Mouse (Mus musculus): ENCODE data around the gene Dmrt3. TPM values are rescaled to one million over a fixed set of nuclear protein-coding genes. Genes with fewer than 3 reads are reported as not detected.

Gene Dmrt3
- total RNA-seq (2021): not detected

DNA sequence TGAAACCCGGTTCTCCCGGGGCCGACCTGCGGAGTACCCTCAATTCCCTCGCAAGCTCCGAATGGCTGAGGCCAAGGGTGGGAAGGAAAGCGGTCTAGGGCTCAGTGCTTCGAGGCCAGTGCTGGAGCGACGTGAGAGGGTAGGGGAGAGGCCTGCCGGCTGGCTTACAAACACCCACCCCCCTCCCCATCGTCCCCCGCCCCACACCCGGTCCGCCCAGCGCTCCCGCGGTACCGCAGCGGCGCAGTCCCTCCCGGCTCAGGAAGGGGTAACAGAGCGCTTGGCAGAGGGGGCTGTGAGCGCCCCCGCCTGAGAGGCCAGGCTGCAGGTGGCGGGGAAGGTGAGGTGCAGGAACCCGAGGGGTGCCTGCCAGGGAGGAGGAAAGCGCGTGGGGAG lies at the start of gene Dmrt3:
TSS of gene Dmrt3 (plus strand) at position 287 of the 396 bp plus-strand sequence.
- peak; percentile 9 for DNase-seq

DNA sequence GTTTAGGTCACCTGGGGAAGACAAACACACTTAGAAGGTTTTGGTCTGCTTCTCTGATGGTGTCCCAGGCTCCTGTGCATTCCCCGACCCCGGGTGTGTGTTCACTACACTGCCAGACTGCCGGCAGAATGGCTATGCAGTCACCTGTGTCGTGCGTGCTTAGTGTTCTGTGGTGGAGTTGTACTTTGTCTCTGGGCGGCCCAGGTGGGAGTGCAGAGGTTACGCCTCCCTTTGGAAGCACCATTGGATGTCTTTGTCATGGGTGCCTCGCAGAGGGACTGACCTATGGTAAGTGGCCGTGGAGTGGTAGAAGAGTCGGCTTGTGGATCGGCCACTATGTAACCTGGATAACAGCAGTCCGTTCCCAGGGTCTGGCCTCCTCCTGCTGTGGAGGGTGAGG lies 45.7 kb upstream of the Dmrt3 start:
- DNase-seq: no peak

DNA sequence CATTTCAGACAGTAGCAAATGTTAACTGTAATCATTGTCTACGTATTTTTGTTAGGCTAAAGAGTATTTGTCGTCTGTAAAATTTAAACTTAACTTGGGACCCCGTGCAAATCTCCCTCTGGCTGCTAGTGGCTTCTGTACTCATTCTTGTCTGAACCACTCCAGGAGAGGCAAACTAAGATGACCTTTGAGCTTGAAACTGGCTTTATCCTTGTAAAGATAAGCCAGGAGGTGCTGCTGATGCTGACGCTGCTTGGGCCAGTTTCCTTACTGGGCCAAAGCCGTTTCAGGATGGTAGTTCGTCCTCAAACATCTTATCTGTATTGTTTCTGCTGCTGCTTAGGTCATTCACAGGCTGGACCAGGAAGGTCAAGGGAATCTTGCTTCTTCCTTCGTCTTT lies 40.3 kb upstream of the Dmrt3 start:
- no peak for DNase-seq

DNA sequence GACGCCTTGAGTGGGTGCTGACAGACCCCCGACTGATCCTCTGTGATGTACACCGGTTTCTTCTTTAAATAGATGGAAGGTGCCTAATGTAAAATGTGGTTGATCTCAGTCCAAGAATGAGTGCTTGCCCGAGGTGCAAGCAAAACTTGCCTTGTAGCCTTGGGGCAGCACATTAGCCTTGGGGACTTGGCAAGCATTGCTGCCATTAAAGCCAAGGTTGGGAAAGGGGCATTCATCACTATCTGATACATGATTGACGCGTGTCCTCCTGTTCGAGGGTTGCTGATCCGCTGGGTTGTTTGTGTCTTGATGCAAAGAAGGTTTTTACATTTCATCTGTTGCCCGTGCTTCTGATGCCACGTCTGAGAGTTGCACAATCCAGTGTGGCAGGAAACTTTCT lies 35.7 kb upstream of the Dmrt3 start:
- DNase-seq: no peak

DNA sequence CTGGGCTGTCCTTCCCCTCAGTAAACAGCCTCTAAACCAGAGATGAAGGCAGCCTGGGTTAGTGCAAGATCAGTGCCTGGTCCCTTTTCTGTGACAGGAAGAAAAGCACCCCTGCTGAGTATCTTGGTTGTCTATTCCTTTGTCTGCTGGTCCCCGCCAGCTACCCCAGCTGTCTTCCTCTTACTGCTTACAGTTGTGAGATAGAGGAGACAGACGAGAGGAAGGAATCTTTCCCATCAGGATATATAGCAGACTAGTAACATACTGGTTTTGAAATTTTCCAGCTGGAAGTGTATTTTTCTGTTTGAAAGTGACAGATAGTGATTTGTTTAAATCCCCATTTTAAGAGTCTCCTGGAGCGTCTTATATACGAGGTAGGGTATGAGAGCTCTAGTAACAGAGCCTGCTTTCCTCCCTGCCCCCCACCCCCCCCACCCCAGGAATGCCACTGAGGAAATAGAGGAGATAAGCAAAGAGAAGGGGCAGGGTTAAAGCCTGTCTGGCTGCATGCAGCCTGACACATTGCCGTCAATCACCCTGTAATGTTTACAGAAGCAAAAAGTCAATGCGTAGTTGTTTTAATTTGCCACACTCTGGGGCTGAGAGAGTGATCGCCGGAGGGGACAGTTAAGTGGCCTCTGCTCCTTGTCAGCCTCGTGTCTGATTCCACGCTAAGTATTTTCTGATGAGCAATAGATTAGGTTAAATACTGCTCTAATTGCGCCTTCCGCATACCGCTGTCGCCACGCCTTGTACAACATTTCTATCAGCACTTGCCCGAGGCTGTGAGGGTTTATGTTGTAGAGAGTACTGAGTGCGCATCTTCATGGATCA lies 34.9 kb upstream of the Dmrt3 start:
- DNase-seq: no peak

DNA sequence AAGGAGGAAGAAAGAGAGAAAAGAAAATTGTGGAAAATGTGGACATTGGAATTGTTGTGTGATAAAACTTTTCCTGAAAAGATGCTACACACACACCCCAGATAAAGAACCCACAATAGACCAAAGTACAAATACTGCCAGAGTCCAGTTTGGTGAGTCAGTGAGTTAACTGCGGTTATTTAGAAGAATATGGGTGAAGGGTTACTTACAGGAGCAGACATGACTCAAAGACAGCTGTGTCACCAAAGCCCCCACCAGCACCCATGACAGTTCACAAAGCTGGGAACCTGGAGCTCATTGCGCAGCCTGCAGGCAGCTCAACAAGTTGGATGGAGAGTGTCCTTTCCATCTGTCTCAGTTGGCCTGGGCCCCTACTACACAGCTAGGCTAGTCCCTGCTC lies 31.7 kb upstream of the Dmrt3 start:
- DNase-seq: no peak

DNA sequence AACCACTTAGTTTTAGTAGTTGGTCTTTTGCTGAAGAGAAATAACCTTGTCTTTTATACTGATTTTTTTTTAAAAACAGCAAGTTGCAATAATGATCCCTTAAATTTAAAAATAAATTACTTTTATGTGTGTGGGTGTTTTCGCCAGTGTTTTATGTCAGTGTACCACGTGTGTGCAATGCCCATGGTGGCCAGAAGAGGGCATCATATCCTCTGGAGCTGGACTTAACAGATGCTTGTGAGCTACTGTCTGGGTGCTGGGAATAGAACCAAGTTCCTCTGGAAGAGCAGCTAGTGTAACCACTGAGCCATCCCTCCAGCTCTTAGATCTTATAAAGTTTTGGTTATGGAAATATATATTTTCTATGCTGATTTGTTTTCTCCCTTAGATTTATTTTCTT lies 30.7 kb upstream of the Dmrt3 start:
- no peak for DNase-seq

DNA sequence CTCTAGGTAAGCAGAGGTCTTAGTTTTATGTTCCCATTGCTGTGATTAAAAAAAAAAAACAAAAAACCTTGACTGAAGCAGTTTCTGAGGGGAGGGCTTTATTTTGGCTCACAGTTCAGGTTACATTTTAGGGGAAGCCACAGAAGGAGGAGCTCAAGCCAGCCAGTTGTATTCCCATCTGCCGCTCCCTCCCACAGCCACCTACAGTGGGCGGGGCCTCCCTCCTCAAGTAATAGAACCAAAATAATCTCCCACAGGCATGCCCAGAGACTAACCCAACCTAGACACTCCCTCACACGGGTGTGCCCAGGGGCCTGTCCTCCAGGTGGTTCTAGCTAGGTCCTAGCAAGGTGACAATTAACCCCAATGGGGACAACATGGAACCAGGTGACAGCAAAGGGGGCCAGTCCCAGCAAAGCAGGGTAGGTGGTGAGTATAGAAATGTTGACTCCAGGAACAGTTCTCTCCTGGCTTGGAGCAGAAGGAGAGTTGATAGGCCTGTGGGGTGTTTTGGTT lies 12.3 kb upstream of the Dmrt3 start:
- no peak for DNase-seq

DNA sequence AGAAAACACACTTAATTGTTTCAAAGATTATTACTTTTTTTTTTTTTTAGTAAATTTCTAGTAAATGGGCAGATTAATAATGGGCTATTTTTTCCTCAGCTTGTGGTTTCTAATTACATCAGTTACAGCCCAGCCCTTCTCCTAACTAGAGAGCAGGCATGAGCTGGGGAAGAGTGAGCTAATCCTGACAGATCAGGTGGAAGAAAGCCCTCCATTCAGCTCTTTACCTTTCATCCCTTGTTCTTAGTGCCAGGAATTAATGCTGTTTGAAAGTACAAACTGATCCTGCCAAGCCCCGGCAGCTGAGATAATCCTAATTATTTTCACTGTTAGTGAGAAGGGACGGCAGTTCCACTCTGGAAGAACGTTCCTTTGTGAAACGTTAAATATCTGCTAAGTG lies 11.5 kb upstream of the Dmrt3 start:
- no peak for DNase-seq

DNA sequence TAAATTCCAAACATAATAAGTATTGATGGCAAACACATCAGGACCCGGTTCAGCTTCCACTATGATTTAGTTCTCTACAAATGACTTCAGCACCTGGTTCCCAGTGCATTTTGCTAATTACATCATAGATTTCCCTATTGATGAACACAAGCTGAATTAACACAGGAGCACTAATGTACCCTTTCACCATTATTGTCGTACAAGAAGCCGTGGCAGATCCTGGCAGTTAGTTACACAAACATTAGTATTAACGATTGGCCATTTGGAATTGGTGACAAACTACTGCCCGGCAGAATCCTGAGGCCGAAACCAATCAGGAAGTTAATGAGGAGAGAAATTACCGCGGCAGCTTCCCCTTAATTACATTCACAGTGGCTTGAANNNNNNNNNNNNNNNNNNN lies 8.1 kb upstream of the Dmrt3 start:
- no peak for DNase-seq

DNA sequence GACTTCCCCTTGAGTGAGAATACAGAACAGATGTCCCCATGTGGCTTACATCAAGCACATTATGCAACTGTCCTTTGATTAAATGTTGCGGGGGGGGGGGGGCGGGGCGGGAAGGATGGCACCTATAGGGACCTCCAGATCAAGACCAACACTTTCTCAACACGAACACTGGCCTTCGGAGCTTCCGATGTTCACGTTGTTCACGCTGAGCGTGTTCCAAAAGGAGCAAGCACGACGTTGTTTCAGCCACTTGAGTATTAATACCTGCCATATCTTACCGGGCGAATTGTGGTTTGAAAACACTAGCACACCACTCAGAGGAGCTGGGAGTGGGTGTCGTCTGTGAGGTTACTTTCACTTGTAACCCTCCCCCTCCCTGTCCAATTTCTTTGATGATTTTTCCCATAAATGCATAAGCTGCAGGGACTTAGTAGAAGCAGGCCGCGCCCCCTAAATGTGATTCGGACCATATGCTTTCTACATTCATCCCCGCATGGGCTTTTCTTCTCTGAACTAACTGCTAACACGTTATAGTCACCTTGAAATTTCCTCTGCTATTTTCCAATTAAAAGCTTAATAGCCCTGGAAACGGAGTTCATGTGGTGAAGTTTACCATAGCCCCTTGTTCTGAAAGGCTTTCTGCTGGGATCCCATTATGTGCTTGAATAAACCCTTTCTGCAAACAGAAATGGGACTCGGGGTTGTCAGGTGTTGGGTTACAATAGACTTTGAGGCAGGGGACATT lies 2.5 kb upstream of the Dmrt3 start:
- DNase-seq: no peak

DNA sequence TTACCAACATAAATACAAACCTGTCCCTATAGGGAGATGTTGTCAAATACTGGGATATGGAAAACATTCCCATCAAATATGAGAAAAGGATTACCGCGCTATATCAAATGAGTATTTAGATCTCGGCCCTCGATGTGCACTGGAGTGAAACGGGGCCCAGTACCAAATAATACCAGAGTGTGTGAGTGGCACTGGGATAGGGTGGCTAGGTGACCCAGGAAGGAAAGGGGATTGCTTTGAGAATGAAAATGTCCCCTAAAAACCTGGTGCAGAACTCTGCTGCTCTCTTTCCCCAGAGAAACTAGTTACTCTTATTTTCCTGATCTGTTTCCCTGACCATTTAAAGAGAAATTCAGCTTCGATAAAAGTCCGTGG lies 1.9 kb upstream of the Dmrt3 start:
- DNase-seq: no peak

DNA sequence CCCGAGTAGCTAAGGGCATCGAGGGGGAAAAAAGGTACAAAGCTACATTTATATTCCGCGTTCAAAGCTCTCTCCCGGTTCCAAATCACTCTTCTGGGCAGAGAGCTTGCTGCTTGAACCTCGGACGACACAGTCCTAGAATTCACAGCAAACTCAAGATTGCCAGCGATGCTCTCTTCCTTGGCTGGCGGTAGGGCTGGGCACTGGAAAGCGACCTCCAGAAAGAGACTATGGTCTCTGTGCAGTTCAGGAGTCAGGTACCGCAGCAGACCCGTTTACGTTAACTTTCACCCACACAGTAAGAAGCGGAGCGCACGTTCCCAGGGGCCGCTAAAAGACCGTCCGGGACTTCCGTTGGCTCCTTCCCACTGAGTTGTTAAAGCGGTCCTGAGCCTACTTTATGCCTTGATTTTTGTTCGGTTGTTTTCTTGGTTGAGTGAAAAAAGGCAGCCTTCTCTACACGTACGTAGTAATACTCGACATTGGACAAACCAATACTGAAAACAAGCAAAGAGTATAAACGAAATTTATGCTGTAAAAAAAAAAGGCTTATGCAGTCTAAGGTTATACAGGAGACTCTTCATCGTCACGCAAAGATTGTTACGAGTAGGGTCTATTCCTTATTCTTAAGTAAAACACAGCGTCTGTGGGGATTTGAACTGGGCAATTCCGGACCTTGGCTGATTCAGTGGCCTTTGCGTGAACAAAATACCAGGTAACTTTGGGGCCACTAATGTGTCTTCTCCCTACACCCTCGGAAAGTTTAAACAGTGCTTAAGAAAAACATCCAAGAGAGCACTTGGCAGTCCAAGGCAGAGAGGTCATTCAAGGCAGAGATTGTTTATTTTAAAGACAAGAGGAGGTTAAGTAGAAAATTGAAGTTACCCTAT lies 895 bp upstream of the Dmrt3 start:
- no peak for DNase-seq

DNA sequence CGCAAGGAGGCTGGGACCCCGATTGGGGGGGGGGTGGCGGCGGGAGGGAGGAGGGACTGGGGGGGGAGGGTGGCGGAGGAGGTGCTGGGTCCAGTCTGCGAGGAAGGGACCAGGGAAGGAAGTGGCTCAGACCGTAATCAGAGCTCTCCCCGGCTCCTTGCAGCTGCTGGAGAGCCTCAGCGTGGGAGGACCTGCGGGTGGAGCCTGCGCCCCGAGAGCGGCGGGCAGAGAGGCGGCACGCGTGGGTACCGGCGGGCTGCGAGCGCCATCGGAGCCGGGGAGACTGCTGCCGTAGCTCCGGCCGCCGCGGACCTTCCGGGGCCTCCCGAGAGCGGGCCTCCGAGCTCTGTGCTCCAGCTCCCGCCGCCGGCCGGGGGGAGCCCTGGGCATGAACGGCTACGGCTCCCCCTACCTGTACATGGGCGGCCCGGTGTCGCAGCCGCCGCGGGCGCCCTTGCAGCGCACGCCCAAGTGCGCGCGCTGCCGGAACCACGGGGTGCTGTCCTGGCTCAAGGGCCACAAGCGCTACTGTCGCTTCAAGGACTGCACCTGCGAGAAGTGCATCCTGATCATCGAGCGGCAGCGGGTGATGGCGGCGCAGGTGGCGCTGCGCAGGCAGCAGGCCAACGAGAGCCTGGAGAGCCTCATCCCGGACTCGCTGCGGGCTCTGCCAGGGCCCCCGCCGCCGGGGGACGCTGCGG lies 460 bp downstream of the Dmrt3 start:
- peak; percentile 16 for DNase-seq

DNA sequence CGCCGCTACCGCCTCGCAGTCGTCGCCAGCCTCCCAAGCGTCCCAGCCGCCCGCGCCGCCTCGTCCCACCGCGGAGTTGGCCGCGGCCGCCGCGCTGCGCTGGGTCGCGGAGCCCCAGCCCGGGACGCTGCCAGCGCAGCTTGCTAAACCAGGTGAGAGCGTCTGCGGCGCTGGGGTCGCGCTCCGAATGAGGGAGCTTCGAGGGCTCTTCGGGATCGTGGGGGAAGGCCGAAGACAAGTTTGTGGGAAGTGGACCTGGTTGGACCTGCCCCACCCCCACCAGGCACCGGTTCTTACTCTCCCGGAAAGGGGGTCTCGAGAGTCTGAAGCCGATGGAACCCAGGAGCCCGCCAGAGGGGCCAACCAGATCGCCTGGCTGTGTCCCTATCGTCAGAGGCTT lies 1.0 kb downstream of the Dmrt3 start:
- DNase-seq: no peak

DNA sequence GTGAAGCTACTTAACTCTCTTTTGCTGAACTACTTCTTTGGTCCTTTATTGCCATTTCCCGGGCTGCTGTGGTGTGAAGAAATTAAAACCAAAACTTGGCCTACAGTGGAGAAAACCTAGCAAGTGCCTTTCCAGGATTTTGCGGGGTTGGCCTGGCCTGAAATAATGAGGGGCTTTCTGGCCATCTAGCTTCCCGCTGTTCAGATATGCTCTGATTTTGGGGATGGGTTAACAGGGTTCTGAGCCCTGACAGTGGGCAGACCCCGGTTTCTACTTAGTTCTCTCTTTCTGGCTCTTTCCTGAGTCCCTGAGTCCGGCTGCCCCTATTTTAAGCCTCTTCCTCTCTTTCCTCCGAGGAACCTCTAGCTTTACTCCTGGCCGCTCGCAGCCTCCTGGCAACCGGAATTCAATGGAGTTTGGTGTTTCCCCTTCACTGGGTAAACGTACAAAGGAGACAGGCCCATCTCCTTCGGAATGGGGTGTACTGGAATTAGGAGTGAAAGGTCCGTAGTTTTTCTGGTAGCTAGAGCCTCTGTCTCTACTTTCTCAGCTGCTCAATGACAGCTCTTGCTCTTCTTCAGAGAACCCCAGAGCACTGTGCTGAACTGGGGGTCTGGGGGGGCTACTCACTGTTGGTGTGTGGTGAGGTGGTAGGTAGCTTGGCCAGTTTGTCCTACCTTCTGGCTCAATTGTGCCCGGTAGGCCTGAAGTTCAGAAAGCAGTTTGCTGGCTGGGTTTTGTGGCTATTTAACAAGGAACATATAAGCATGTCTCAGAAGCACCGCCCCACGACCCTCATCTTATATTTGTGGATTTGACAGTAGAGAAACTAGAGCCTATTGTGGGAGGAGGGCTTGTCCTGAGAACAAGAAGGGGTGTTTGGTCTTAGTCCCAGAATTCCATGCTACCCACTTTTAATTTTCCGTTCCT lies 2.0 kb downstream of the Dmrt3 start:
- DNase-seq: no peak

DNA sequence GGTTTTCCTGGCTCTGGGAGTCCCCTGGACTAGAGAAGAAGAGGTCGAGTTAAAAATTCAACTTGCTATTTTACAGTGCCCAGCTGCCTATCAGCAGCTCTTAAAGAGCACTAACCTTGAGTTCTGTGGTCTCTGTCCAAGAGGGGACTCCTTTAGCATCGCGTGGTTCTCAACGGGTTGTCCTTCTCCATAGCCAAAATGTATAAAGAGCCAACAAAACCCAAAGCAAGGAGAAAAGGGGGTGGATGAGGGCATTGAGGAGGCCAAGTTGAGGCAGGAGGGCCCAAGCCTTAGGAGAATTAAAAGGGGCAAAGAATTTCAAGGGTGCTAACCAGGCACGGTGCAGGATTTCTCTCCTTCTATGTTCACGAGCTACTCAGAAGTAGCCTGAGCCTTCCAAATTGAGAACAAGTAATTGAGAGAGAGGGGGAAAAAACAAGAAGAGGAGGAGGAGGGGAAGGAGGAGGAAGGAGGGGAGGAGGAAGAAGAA lies 2.8 kb downstream of the Dmrt3 start:
- no peak for DNase-seq

DNA sequence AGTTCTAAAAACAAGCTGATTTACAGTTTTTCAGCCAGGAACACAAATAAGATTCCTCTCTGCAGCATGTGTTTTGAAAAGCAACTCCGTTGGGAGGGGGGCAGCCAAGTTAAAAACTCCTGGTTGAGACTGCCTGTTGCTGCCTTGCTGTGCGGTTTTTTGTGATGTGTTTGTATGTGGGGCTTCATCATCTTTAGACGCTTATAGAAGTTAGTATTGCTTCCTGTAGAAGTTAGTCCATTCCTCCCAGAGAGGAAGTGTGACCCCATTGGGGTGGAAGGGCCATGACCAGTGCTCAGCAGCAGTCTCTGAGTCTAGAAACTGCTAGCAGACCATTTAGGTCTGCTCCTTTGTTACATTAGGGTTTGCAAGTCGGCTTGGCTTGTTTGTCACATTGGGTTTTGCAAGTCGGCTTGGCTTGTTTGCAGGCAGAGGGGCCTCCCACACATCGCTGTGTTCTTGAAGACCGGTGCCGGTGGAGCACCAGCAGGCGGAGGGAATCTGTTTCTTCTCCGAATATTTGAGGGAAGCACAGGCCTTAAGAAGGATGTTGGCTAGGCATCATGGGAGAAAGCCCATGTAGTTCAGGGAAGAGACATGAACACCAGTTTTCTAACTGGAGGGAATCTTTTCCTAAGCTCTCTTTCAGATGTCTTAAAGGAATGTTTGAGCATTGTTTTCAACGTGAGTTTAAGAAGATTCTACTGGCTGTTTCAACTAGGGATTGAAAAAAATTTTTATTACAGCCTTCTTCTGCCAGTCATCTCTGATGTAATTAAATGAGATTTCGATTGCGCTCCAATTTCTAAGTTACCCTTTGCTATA lies 3.6 kb downstream of the Dmrt3 start:
- no peak for DNase-seq

DNA sequence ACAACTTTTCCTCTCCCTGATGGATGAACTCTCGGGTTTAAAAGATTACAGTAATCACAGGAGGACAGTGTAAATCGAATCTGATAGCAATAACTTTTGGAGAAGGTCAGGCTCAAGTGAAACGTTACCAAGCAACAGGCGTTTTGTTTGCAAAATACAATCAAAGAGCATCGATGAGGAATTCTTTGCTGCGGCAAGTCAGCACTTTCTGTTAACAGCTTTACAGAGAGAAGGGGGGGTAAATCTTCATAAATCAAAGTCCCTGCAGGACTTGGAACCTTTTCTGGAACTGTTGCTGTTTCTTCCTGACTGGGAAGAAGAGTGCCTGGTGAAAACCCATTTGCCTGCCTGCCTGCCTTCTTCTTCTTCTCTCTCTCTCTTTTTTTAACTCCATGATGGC lies 5.8 kb downstream of the Dmrt3 start:
- no peak for DNase-seq

All from heart, postnatal 4 days (tissue).